Mouse (Mus musculus): ENCODE measurements at regions not wholly inside any gene's neighbourhood (a gene's known extent, or its start where the extent isn't known, plus 50 kb on each side); places are given as distances from the start of the nearest gene placed in this dataset.

- Histone ChIP-seq H3K4me1 (ENCODE audit: control insufficient read depth in 2 of 2, insufficient read depth in 2 of 2, low read length in 2 of 2) (peaks cover 0 to 3% of the 10 kb centered on the region in 2 experiments; a peak in 1 of 4 replicates), H3K36me3 (ENCODE audit: control insufficient read depth, insufficient read depth, low read length) (no peaks in the 10 kb centered on the region), H3K27ac (replicated peaks in 1 of 2; ENCODE audit: control insufficient read depth in 1 of 2, insufficient read depth in 1 of 2, low read depth in 2 of 2, low read length in 2 of 2) (no peak overlapping the region), H3K27me3 (ENCODE audit: control insufficient read depth, insufficient read depth, low read length) (no peaks in the 10 kb centered on the region), H3K9ac (ENCODE audit: low read length) (no peak overlapping the region), H3K4me2 (ENCODE audit: low read length) (no peak overlapping the region), H3K4me3 (ENCODE audit: control insufficient read depth in 1 of 2, insufficient read depth in 1 of 2, low read depth in 1 of 2, low read length in 2 of 2) (no peak overlapping the region), H3K9me3 (ENCODE audit: control insufficient read depth, low read length) (no peaks in the 10 kb centered on the region)
- ATAC-seq (ENCODE audit: insufficient number of reproducible peaks, insufficient read depth, low FRiP score, low read depth) = no peak
- WGBS = 51% methylated on average over 5 of the region's 5 CpGs
These were observed 1139.5 kb downstream of the Slc22a22 start for GRCm38 (mm10) chr15:56337879-56338278.

GRCm38 (mm10) chr15:56336449-56336848, 1141.0 kb downstream of the Slc22a22 start:
- no peak for ATAC-seq (ENCODE audit: insufficient number of reproducible peaks, insufficient read depth, low FRiP score, low read depth)

GRCm38 (mm10) chr15:56335011-56335410, 1142.4 kb downstream of the Slc22a22 start:
- no peak for ATAC-seq (ENCODE audit: insufficient number of reproducible peaks, insufficient read depth, low FRiP score, low read depth)
- Histone ChIP-seq H3K36me3 (ENCODE audit: control insufficient read depth, insufficient read depth, low read length) (no peaks in the 10 kb centered on the region), H3K4me3 (ENCODE audit: control insufficient read depth in 1 of 2, insufficient read depth in 1 of 2, low read depth in 1 of 2, low read length in 2 of 2) (no peak overlapping the region), H3K4me1 (ENCODE audit: control insufficient read depth in 2 of 2, insufficient read depth in 2 of 2, low read length in 2 of 2) (peaks cover 0 to 3% of the 10 kb centered on the region in 2 experiments; a peak in 1 of 4 replicates), H3K9ac (ENCODE audit: low read length) (no peak overlapping the region), H3K27me3 (ENCODE audit: control insufficient read depth, insufficient read depth, low read length) (no peaks in the 10 kb centered on the region), H3K9me3 (ENCODE audit: control insufficient read depth, low read length) (no peaks in the 10 kb centered on the region), H3K4me2 (ENCODE audit: low read length) (no peak overlapping the region), H3K27ac (replicated peaks in 1 of 2; ENCODE audit: control insufficient read depth in 1 of 2, insufficient read depth in 1 of 2, low read depth in 2 of 2, low read length in 2 of 2) (no peak overlapping the region)
- 60% methylated on average over 2 of the region's 2 CpGs for WGBS

More at GRCm38 (mm10) chr15:56336449-56336848, 1141.0 kb downstream of the Slc22a22 start:
- H3K4me2 ChIP-seq (ENCODE audit: low read length) = no peak overlapping the region
- WGBS = 41% methylated on average over 5 of the region's 5 CpGs
- no peak overlapping the region for H3K9ac ChIP-seq (ENCODE audit: low read length)
- H3K27ac ChIP-seq (replicated peaks in 1 of 2; ENCODE audit: control insufficient read depth in 1 of 2, insufficient read depth in 1 of 2, low read depth in 2 of 2, low read length in 2 of 2) = no peak overlapping the region
- H3K4me1 ChIP-seq (ENCODE audit: control insufficient read depth in 2 of 2, insufficient read depth in 2 of 2, low read length in 2 of 2) = peaks cover 0 to 3% of the 10 kb centered on the region in 2 experiments; a peak in 1 of 4 replicates
- no peak overlapping the region for H3K4me3 ChIP-seq (ENCODE audit: control insufficient read depth in 1 of 2, insufficient read depth in 1 of 2, low read depth in 1 of 2, low read length in 2 of 2)
- no peaks in the 10 kb centered on the region for H3K36me3 ChIP-seq (ENCODE audit: control insufficient read depth, insufficient read depth, low read length)
- H3K9me3 ChIP-seq (ENCODE audit: control insufficient read depth, low read length) = no peaks in the 10 kb centered on the region
- no peaks in the 10 kb centered on the region for H3K27me3 ChIP-seq (ENCODE audit: control insufficient read depth, insufficient read depth, low read length)

- ATAC-seq (ENCODE audit: insufficient number of reproducible peaks, insufficient read depth, low FRiP score, low read depth) = no peak
- Histone ChIP-seq H3K36me3 (ENCODE audit: control insufficient read depth, insufficient read depth, low read length) (no peaks in the 10 kb centered on the region), H3K4me3 (ENCODE audit: control insufficient read depth in 1 of 2, insufficient read depth in 1 of 2, low read depth in 1 of 2, low read length in 2 of 2) (no peak overlapping the region), H3K27me3 (ENCODE audit: control insufficient read depth, insufficient read depth, low read length) (no peaks in the 10 kb centered on the region), H3K9me3 (ENCODE audit: control insufficient read depth, low read length) (no peaks in the 10 kb centered on the region), H3K4me1 (ENCODE audit: control insufficient read depth in 2 of 2, insufficient read depth in 2 of 2, low read length in 2 of 2) (no peaks in the 10 kb centered on the region), H3K9ac (ENCODE audit: low read length) (no peak overlapping the region), H3K27ac (replicated peaks in 1 of 2; ENCODE audit: control insufficient read depth in 1 of 2, insufficient read depth in 1 of 2, low read depth in 2 of 2, low read length in 2 of 2) (no peak overlapping the region), H3K4me2 (ENCODE audit: low read length) (no peak overlapping the region)
These were observed 1156.9 kb downstream of the Slc22a22 start for GRCm38 (mm10) chr15:56320501-56320900.

- Histone ChIP-seq H3K36me3 (ENCODE audit: control insufficient read depth, insufficient read depth, low read length) (no peaks in the 10 kb centered on the region), H3K4me3 (ENCODE audit: control insufficient read depth in 1 of 2, insufficient read depth in 1 of 2, low read depth in 1 of 2, low read length in 2 of 2) (no peak overlapping the region), H3K4me2 (ENCODE audit: low read length) (no peak overlapping the region), H3K27ac (replicated peaks in 1 of 2; ENCODE audit: control insufficient read depth in 1 of 2, insufficient read depth in 1 of 2, low read depth in 2 of 2, low read length in 2 of 2) (no peak overlapping the region), H3K9ac (ENCODE audit: low read length) (no peak overlapping the region), H3K4me1 (ENCODE audit: control insufficient read depth in 2 of 2, insufficient read depth in 2 of 2, low read length in 2 of 2) (no peaks in the 10 kb centered on the region), H3K27me3 (ENCODE audit: control insufficient read depth, insufficient read depth, low read length) (no peaks in the 10 kb centered on the region), H3K9me3 (ENCODE audit: control insufficient read depth, low read length) (no peaks in the 10 kb centered on the region)
- no peak for ATAC-seq (ENCODE audit: insufficient number of reproducible peaks, insufficient read depth, low FRiP score, low read depth)
- 74% methylated on average over 3 of the region's 3 CpGs for WGBS
These were observed 1182.5 kb downstream of the Slc22a22 start for GRCm38 (mm10) chr15:56294910-56295438.

GRCm38 (mm10) chr15:56278622-56279301, 1198.7 kb downstream of the Slc22a22 start:
- WGBS = 22% methylated on average over 7 of the region's 7 CpGs
- peaks cover 0 to 8% of the 10 kb centered on the region in 2 experiments; a peak in 2 of 4 replicates for H3K4me1 ChIP-seq (ENCODE audit: control insufficient read depth in 2 of 2, insufficient read depth in 2 of 2, low read length in 2 of 2)
- no peak overlapping the region for H3K4me3 ChIP-seq (ENCODE audit: control insufficient read depth in 1 of 2, insufficient read depth in 1 of 2, low read depth in 1 of 2, low read length in 2 of 2)
- H3K36me3 ChIP-seq (ENCODE audit: control insufficient read depth, insufficient read depth, low read length) = no peaks in the 10 kb centered on the region
- H3K27me3 ChIP-seq (ENCODE audit: control insufficient read depth, insufficient read depth, low read length) = no peaks in the 10 kb centered on the region
- peak overlapping the region; percentile 9; the same call in 1 of the 2 replicates for H3K4me2 ChIP-seq (ENCODE audit: low read length)
- no peak overlapping the region for H3K9ac ChIP-seq (ENCODE audit: low read length)
- H3K9me3 ChIP-seq (ENCODE audit: control insufficient read depth, low read length) = no peaks in the 10 kb centered on the region
- ATAC-seq (ENCODE audit: insufficient number of reproducible peaks, insufficient read depth, low FRiP score, low read depth) = peak; percentile 79
- peak overlapping the region in 1 of 2 experiments; percentile 44; a peak in 1 of 4 replicates for H3K27ac ChIP-seq (replicated peaks in 1 of 2; ENCODE audit: control insufficient read depth in 1 of 2, insufficient read depth in 1 of 2, low read depth in 2 of 2, low read length in 2 of 2)

GRCm38 (mm10) chr15:56278006-56278405, 1199.4 kb downstream of the Slc22a22 start:
- WGBS = 60% methylated on average over 3 of the region's 3 CpGs
- peaks cover 0 to 8% of the 10 kb centered on the region in 2 experiments; a peak in 2 of 4 replicates for H3K4me1 ChIP-seq (ENCODE audit: control insufficient read depth in 2 of 2, insufficient read depth in 2 of 2, low read length in 2 of 2)
- ATAC-seq (ENCODE audit: insufficient number of reproducible peaks, insufficient read depth, low FRiP score, low read depth) = no peak
- no peak overlapping the region for H3K4me3 ChIP-seq (ENCODE audit: control insufficient read depth in 1 of 2, insufficient read depth in 1 of 2, low read depth in 1 of 2, low read length in 2 of 2)
- H3K36me3 ChIP-seq (ENCODE audit: control insufficient read depth, insufficient read depth, low read length) = no peaks in the 10 kb centered on the region
- no peaks in the 10 kb centered on the region for H3K27me3 ChIP-seq (ENCODE audit: control insufficient read depth, insufficient read depth, low read length)
- H3K27ac ChIP-seq (replicated peaks in 1 of 2; ENCODE audit: control insufficient read depth in 1 of 2, insufficient read depth in 1 of 2, low read depth in 2 of 2, low read length in 2 of 2) = no peak overlapping the region
- H3K4me2 ChIP-seq (ENCODE audit: low read length) = no peak overlapping the region
- H3K9ac ChIP-seq (ENCODE audit: low read length) = no peak overlapping the region
- no peaks in the 10 kb centered on the region for H3K9me3 ChIP-seq (ENCODE audit: control insufficient read depth, low read length)
